Mouse (Mus musculus) yolk sac, embryonic 10.5 days (tissue): ENCODE measurements around the gene Vmn2r48.
"Not testable (repeated sequence)": the region's sequence is repeated elsewhere in the genome, so short reads cannot be mapped to it uniquely, and the experiment has no call there.

Source experiments
- DNase-seq: peaks from one replicate; pipeline ENCODE4 v3.0.0-alpha.2; 2017; ENCODE audit warnings: low spot score

Vmn2r48 gene

DNA sequence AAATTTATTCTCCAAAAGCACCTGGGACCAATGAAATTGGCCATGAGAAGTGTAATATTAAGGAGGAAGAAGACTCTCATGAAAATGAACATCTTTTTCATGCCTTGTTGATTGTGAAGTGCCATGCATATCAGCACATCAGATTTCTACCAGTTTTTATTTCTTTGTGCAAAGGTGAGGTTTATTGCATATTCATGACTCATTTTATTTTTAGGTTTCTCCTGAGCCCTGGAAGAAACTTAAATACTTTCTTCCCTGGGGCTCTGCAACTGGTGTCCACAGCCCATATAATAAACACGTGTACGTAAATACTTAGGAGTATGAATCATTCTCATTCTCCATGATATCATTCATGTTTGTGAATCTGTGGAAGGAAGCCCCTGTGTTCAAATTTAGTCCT is at the start of gene Vmn2r48:
TSS of gene Vmn2r48 (minus strand) at position 101 of the 400 bp plus-strand sequence.
- DNase-seq = not testable (repeated sequence)

DNA sequence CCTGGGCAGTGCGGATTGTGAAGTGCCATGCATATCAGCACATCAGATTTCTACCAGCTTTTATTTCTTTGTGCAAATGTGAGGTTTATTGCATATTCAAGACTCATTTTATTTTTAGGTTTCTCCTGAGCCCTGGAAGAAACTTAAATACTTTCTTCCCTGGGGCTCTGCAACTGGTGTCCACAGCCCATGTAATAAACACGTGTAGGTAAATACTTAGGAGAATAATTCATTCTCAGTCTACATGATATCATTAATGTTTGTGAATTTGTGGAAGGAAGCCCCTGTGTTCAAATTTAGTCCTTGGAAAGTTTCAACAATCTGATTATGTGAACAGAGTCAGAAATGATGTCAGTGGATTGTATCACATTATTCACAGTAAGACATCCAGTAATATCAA is 38.8 kb upstream of the Vmn2r48 start, which contains the start of gene Vmn2r49:
TSS of gene Vmn2r49 (minus strand) at position 101 of the 400 bp plus-strand sequence.
- DNase-seq = not testable (repeated sequence)
